Comparison of ENCODE assay signal across 10 mouse cellular contexts in the genomic region with DNA sequence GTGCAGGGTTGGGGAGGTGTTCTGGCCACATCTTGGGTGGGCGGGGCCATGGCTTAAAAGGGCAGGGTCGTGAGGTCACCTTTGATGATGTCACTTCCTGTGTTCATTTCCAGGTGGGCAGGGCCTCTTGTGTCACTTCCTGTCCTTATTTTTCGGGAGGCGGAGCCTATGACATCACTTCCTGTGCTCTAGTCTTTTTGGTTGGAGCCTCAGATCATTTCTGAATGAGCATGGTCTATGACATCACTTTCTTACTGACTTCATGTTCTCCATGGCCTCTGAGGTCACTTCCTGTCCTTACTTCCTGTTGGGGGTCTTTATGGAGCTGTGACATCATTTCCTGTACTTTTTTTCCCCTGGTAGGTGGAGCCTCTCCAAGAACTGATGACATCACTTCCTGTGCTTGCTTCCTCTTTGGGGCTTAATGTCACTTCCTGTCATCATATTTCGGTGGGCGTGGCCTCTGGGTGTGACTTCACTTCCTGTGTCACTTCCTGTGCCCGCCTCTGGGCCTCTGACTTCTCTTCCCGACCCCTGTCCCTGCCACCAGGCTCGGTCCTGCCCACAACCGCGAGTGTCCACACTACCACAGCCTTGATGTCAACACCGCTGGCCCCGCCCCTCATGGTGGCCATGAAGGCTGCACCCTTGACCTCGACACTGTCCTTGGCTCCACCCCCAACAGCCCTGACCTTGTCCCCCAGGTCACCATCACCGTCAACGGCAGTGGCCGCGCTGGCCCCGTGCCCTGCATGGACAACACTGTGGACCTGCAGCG. TPM values are rescaled to one million over a fixed set of nuclear protein-coding genes. Genes with fewer than 3 reads are reported as not detected.
DNase-seq lines count a peak whose midpoint lies in the region; ATAC-seq and TF ChIP-seq lines count a peak whose summit lies in the region.
"Had no signal": no experiment of that assay in that cellular context is flagged by ENCODE, and none has a peak within 500 bp of the region (broad histone marks: within the 10 kb centered on the region; RNA-seq: fewer than 3 reads in every experiment).

No protein-coding gene starts in this region.

- no peak overlapping the region for H3K4me3 ChIP-seq in forebrain, postnatal 0 days (ENCODE audit: low read depth, low read length)
- H3K4me3 ChIP-seq in forebrain, embryonic 15.5 days = no peak overlapping the region
- H3K4me3 ChIP-seq: midbrain, embryonic 12.5 days had no signal

- H3K36me3 ChIP-seq in forebrain, postnatal 0 days (ENCODE audit: insufficient read depth) = no peaks in the 10 kb centered on the region
- H3K36me3 ChIP-seq in forebrain, embryonic 15.5 days = no peaks in the 10 kb centered on the region

- no peaks in the 10 kb centered on the region for H3K27me3 ChIP-seq in forebrain, postnatal 0 days (ENCODE audit: insufficient read depth, low read length)
- no peaks in the 10 kb centered on the region for H3K27me3 ChIP-seq in forebrain, embryonic 15.5 days
- H3K27me3 ChIP-seq: midbrain, embryonic 12.5 days had no signal

- no peak for TF ChIP-seq CTCF in forebrain, postnatal 0 days (IDR thresholded peaks at IDR 0.05; ENCODE audit: low read depth)

- H3K9me3 ChIP-seq in forebrain, postnatal 0 days (ENCODE audit: low read length) = peaks cover 5% of the 10 kb centered on the region; the same call in 1 of the 2 replicates
- peaks cover 24% of the 10 kb centered on the region for H3K9me3 ChIP-seq in forebrain, embryonic 15.5 days

- no peak for ATAC-seq in forebrain, postnatal 0 days
- ATAC-seq in forebrain, embryonic 15.5 days (replicated peaks) = no peak

- no peak overlapping the region for H3K27ac ChIP-seq in forebrain, postnatal 0 days (ENCODE audit: low read depth, low read length)
- H3K27ac ChIP-seq in forebrain, embryonic 15.5 days (replicated peaks) = no peak overlapping the region
- H3K27ac ChIP-seq: midbrain, embryonic 12.5 days had no signal

- H3K4me2 ChIP-seq in forebrain, postnatal 0 days (ENCODE audit: low read depth) = no peak overlapping the region
- H3K4me2 ChIP-seq in forebrain, embryonic 15.5 days (replicated peaks) = no peak overlapping the region
- H3K4me2 ChIP-seq: midbrain, embryonic 12.5 days had no signal

- 96% methylated on average over 20 of the region's 20 CpGs for WGBS in forebrain, postnatal 0 days
- 96% methylated on average over 20 of the region's 20 CpGs for WGBS in forebrain, embryonic 15.5 days

- DNase-seq in forebrain, postnatal 0 days = peak; percentile 33
- DNase-seq in lung, postnatal 10 days = peak; percentile 51
- no peak for DNase-seq in lung, postnatal 14 days
- peak; percentile 81 for DNase-seq in T-cell, adult 2 months (ENCODE audit: low spot score)
- DNase-seq in lung, postnatal 4 days = peak; percentile 16 to 35
- no peak for DNase-seq in urinary bladder, postnatal 14 days (ENCODE audit: low spot score)
- no peak for DNase-seq in kidney, adult 11 months

- H3K4me1 ChIP-seq in forebrain, postnatal 0 days (ENCODE audit: insufficient read depth) = no peaks in the 10 kb centered on the region
- H3K4me1 ChIP-seq in forebrain, embryonic 15.5 days = 0 out of 2 replicates have a peak, but pooled peaks cover 7% of the 10 kb centered on the region
- H3K4me1 ChIP-seq: midbrain, embryonic 12.5 days had no signal

- H3K9ac ChIP-seq in forebrain, postnatal 0 days = no peak overlapping the region
- no peak overlapping the region for H3K9ac ChIP-seq in forebrain, embryonic 15.5 days (replicated peaks)
- H3K9ac ChIP-seq: midbrain, embryonic 12.5 days had no signal

RNA-seq across cellular contexts. Expression of gene Il3ra, which starts 3.6 kb away (rescaled TPM):
- 4.5 and 7.7 TPM in 2 replicates for total RNA-seq in forebrain, postnatal 0 days (2014; rRNA removed)
- polyA plus RNA-seq in forebrain, postnatal 0 days (2015; fragmentation: Nextera tagmentation; extraction: Ambion mirVana) = 1.6 and 2.0 TPM in 2 replicates
- polyA plus RNA-seq in forebrain, embryonic 15.5 days (2015; fragmentation: Nextera tagmentation; extraction: Ambion mirVana) = 2.1 TPM in 2 replicates

RNA-seq across cellular contexts. Expression of gene Olfr31, which starts 27.0 kb away (rescaled TPM):
- not detected in 2 replicates for total RNA-seq in forebrain, postnatal 0 days (2014; rRNA removed)
- 0.11 TPM in 1 of 2 replicates, not detected in the other for polyA plus RNA-seq in forebrain, postnatal 0 days (2015; fragmentation: Nextera tagmentation; extraction: Ambion mirVana)
- not detected in 2 replicates for polyA plus RNA-seq in forebrain, embryonic 15.5 days (2015; fragmentation: Nextera tagmentation; extraction: Ambion mirVana)
- polyA plus RNA-seq: midbrain, embryonic 12.5 days; stomach, embryonic 16.5 days had no signal

RNA-seq across cellular contexts. Expression of gene Olfr721-ps1, which starts 51.4 kb away (rescaled TPM):
- total RNA-seq in forebrain, postnatal 0 days (2014; rRNA removed) = not detected in 2 replicates
- not detected in 2 replicates for polyA plus RNA-seq in forebrain, postnatal 0 days (2015; fragmentation: Nextera tagmentation; extraction: Ambion mirVana)
- not detected in 2 replicates for polyA plus RNA-seq in forebrain, embryonic 15.5 days (2015; fragmentation: Nextera tagmentation; extraction: Ambion mirVana)
- polyA plus RNA-seq: midbrain, embryonic 12.5 days; stomach, embryonic 16.5 days had no signal

Comparison
In these comparisons a context has a peak if more than half of its experiments do, and no peak if none do; other contexts are left out.
1. DNase-seq: peak in forebrain, postnatal 0 days (single experiment), lung, postnatal 10 days (single experiment), T-cell, adult 2 months (single experiment) and lung, postnatal 4 days (2 of 2); none in lung, postnatal 14 days (single experiment), urinary bladder, postnatal 14 days (single experiment) and kidney, adult 11 months (single experiment).